Mouse (Mus musculus): Measurements from ENCODE around the gene Rad51d.

The Rad51d gene

DNA sequence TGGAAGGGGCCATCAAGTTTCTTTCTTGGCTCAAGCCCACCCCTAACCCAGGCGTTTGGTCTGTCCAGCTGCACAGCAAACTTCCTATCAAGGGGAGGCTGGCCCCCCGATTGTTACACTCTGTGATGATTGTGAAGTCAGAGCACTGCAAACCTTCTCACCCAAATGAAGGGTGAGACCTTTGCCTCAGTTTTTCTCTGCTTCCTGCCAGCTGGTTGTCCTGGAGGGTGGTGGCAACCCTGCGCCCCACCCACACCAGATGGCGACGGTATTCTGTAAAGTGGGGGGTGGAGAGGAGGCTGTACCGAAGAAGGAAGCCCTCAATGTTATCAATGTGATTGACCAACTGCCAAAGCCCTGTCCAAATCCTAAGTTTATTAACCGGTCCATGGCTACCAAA lies 1.5 kb upstream of the Rad51d start, which contains the start of gene Fndc8:
TSS of gene Fndc8 (plus strand) at position 189 of the 400 bp plus-strand sequence.
- DNase-seq (ENCODE audit: low spot score), result no peak

DNA sequence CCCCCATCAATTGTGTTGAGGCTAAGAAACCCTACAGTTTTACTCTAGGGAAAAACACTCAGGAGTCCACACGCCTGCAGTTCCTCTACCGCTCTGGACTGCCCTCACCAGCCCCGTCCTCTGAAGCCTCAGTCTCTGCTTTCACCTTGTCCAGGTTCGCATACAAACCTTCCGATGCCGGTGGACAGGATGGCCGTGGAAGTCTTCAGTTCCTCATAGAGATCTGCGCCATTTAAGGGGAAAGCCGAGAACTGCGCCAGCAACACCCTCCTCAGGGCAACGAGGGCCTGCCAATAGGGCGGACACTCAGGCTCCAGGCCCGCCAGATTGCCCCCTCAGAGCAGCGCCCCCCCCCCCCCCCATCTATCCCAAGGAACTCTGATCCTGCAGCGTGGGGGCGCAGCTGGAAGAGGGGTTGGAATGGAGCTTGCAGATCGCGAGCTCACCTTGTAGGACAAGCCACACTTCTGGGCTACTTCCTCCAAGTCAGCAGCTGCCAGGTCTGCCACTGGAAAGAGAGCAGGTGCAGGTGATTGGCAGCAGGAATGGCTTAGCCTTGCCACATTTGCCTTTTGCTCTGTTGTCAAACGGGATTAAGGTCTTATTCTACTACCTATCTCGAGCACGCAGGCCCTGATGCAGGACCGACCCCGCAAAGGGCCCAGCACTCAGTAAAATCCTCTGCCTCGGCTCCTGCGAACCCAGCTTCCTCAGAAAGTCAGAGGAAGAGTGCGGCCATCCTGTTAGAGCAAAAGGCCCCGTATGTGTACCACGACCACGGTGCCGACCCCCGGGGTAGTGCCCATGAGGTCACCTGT lies 681 bp downstream of the Rad51d start:
- no peak for DNase-seq (ENCODE audit: low spot score)

- no peak for DNase-seq (ENCODE audit: low spot score)
Observed at GRCm38 (mm10) chr11:82888491-82888946, 1.9 kb downstream of the Rad51d start.

GRCm38 (mm10) chr11:82886559-82886958 lies 3.9 kb downstream of the Rad51d start:
- no peak for DNase-seq (ENCODE audit: low spot score)

- DNase-seq (ENCODE audit: low spot score), result no peak
Observed at GRCm38 (mm10) chr11:82883180-82883579, 7.2 kb downstream of the Rad51d start.

DNA sequence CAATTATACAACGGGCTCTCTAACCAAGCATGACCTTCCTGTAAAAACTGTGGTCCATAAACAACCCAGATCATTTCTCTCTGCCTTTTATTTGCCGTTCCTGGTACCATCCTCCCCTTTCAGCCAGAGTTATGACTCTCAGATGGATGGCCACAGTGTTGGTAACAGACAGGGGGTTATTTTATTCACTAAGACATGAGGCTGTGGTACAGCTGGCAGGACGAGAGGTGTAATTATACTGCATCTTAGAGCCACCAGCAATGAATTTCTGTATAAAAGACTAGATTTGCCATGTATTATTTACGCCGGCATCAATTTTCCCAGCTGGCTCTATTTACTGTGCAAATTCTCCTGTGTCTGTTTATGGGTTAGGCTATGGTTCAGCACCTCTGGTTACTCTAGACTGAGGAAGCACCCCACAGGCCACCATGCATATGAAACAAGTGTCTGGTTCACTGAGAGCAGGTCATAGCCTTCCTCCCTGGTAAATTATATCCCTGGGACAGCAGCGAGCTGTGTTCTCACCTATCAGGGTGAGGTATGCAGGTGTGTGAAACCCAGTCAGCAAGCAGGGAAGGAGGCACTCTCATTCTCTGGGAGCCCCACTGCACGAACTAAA lies 12.6 kb downstream of the Rad51d start:
- DNase-seq (ENCODE audit: low spot score), result no peak

DNA sequence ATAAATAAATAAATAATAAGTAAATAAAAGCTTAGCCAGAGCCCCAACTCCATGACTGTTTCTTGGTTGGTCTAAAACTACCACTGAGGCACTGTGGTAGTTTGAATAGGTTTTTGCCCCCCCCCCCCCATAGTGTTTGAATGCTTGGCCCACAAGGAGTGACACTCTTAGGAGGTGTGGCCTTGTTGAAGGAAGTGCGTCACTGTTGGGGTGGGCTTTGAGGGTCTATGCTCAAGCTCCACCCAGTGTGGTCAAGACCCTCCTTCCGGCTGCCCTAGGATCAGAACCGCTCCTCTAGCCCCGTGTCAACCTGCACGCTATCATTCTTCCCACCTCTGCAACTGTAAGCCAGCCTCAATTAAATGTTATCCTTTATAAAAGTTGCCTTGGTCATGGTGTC lies 14.8 kb downstream of the Rad51d start:
- DNase-seq (ENCODE audit: low spot score), result no peak

DNA sequence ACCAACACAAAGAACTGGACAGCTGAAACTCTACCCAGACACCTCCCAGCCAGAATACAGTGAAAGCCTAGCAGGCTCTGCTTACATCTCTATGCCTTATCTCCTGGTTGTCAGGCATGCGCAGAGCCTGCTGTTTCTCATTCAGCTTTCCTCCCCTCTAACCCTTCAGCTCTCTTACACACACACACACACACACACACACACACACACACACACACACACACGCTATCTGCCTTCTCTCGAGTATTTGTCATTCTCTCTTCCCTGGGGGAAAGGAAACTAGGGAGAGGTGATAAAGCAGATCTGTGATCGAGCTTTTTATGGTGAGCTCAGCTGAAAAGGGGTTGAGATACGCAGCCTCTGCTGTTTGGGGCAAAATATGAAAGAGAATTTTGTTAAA lies 15.5 kb downstream of the Rad51d start:
- DNase-seq (ENCODE audit: low spot score), result no peak

DNA sequence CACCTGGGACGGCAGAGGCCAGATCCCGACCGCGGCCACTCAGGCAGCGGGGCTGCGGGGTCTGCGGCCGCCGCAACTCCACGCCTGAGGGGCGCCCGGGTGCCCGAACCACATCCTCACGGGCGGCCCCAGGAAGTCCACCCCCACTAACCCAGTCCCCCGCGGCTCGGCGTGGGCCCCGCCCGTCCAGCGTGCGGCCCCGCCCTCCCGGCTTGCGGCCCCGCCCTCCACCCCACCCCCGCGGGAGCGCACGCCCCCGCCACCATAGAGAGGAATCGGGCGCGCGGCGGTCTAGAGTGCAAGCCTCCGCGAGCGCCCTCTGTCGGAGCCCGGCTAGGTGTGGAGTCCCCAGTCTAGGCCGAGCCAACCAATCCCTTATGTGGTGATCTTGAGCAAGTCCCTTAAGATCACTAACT lies 19.4 kb downstream of the Rad51d start, which contains the start of gene Rffl:
TSS of gene Rffl (minus strand) at position 180 of the 416 bp plus-strand sequence.
- DNase-seq (ENCODE audit: low spot score), result peak; percentile 88

DNA sequence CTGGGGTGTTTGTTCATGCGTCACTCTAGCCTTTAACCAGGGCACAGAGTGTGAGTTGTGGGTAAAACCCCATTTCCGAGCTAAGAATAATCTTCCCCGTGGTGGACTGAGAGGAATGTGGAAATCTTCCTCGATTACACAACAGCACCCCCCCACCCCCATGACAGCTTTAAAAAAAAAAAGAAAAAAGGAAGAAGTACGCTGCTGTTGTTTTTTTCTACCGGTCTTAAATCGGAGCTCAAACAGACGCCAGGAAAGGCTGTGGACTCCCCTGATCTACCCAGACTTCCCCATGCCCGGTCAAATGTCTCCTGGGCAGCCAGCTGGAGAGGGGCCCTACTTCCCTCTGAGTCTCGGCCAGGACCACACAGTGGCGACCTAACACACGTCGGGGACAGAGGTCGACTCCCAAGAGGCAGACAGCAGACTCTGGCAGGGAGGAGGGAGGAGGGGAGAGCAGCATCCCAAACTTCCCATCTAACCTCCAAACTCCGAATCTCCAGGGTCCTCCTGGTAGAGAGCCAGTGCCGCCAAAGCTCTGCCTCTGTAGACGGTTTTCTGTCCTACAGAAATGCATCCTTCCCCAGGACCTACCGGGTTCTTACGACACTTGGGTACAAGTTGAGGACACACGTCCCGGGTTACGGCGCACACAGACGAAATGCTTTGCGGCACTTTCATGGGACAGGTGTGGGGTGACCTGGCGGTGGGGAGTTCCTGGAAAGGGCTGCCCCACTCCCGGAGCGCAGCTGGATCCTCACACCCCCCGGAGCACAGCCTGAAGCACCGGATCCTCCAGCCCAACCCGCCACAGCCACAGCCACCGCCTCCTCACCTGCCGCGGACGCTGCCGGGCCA lies 20.0 kb downstream of the Rad51d start:
- DNase-seq (ENCODE audit: low spot score), result no peak

DNA sequence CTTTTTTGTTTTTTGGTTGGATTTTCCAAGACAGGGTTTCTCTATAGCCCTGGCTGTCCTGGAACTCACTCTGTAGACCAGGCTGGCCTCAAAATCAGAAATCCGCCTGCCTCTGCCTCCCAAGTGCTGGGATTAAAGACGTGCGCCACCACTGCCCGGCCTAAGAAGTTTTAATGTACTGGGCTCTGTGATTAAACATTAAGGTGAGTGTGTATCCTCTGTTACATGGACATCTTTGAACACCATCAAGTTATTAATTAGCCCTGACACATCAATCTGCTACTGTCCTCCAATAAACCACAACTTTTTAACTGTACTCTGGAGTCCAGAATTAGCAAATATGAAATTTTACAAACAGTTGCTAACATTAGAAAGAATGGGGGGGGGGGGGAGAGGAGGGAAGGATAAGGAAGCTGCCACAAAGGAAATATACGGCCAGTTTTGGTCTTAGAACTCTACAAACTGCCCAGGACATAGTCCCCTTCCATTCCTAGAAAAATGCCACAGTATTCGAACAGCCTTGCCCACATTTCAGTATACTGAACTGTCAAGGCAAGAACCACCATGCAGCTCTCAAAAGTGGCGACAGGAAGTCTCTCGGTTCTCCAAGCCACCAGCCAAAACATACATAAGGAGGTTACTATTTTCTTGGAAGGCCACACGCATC lies 20.8 kb downstream of the Rad51d start:
- DNase-seq (ENCODE audit: low spot score), result peak; percentile 21

DNA sequence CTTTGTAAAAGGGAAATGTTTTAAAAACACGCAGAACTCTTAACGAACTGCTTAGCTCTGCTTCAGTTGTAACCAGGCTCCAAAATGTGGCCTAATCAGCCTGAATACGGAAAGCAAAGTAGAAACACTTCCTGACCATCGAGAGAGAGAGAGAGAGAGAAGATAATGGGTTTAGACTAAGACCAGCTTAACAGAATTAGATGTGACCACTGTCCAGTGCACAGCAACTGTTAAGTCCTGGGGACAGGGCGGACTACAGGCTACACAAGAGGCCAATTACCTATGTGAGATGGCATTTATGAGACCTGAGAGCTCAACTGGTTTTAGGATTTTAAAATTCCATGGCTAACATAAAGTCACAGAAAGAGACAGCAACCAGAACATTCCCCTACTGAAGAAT lies 22.5 kb downstream of the Rad51d start:
- DNase-seq (ENCODE audit: low spot score), result no peak

GRCm38 (mm10) chr11:82866850-82867564 lies 23.4 kb downstream of the Rad51d start:
- no peak for DNase-seq (ENCODE audit: low spot score)

- no peak for DNase-seq (ENCODE audit: low spot score)
Observed at GRCm38 (mm10) chr11:82865957-82866356, 24.5 kb downstream of the Rad51d start.

DNA sequence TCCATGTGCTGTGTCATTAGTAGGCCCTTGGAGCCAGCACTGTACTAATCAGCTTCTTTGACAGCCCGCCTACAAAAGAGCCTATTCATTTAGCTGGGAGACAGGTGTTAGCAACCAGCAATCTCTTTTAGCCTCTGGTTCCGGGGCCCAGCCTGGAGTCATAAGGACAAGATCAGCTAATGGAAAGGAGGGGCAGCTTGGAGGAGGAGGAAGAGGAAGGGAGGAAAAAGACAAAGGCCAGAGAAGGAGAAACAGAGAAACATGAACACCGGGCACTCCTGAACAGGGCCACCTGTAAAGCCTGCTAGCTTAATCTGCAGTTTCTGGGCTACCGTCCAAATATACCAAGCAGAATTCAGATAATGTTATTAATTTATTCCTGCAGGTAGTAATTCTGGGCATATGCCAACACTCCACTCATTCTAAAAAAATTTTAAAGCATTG lies 26.9 kb downstream of the Rad51d start:
- no peak for DNase-seq (ENCODE audit: low spot score)

- no peak for DNase-seq (ENCODE audit: low spot score)
Observed at GRCm38 (mm10) chr11:82863059-82863458, 27.4 kb downstream of the Rad51d start.

- DNase-seq (ENCODE audit: low spot score), result no peak
Observed at GRCm38 (mm10) chr11:82862638-82863037, 27.8 kb downstream of the Rad51d start.

GRCm38 (mm10) chr11:82861558-82861957 lies 28.9 kb downstream of the Rad51d start:
- no peak for DNase-seq (ENCODE audit: low spot score)

GRCm38 (mm10) chr11:82860759-82861158 lies 29.7 kb downstream of the Rad51d start:
- no peak for DNase-seq (ENCODE audit: low spot score)

GRCm38 (mm10) chr11:82857307-82857848 lies 33.0 kb downstream of the Rad51d start:
- no peak for DNase-seq (ENCODE audit: low spot score)

- no peak for DNase-seq (ENCODE audit: low spot score)
Observed at GRCm38 (mm10) chr11:82856032-82856431, 34.4 kb downstream of the Rad51d start.

Data from spleen, adult 12 weeks (tissue).